Mouse (Mus musculus) CD4-positive helper T cell, adult 2 months (primary cell): ENCODE data around the gene Zfp367.

Experiments used
- DNase-seq: peaks from one replicate; pipeline ENCODE4 v3.0.0-alpha.2; 2012; ENCODE audit warnings: low read depth, missing footprints, low spot score

Gene Zfp367

GRCm38 (mm10) chr13:64091006-64091405 is 62.0 kb downstream of the Zfp367 start:
- DNase-seq: no peak

- no peak for DNase-seq
Observed at GRCm38 (mm10) chr13:64090278-64090677, 62.7 kb downstream of the Zfp367 start.

- DNase-seq: no peak
Observed at GRCm38 (mm10) chr13:64089130-64089529, 63.9 kb downstream of the Zfp367 start, which contains the start of gene Hsd17b3. Hsd17b3 (minus strand) TSS chr13:64089230.

GRCm38 (mm10) chr13:64088057-64088456 is 64.9 kb downstream of the Zfp367 start:
- DNase-seq: no peak

GRCm38 (mm10) chr13:64086036-64086435 is 67.0 kb downstream of the Zfp367 start:
- no peak for DNase-seq

GRCm38 (mm10) chr13:64083331-64083730 is 69.7 kb downstream of the Zfp367 start:
- DNase-seq: no peak
